Mouse (Mus musculus) lung, postnatal 14 days (tissue): ENCODE measurements around the gene Lrig3.

ENCODE experiments used
- DNase-seq: peaks from one replicate; pipeline ENCODE4 v3.0.0; 2021

The Lrig3 gene

DNA sequence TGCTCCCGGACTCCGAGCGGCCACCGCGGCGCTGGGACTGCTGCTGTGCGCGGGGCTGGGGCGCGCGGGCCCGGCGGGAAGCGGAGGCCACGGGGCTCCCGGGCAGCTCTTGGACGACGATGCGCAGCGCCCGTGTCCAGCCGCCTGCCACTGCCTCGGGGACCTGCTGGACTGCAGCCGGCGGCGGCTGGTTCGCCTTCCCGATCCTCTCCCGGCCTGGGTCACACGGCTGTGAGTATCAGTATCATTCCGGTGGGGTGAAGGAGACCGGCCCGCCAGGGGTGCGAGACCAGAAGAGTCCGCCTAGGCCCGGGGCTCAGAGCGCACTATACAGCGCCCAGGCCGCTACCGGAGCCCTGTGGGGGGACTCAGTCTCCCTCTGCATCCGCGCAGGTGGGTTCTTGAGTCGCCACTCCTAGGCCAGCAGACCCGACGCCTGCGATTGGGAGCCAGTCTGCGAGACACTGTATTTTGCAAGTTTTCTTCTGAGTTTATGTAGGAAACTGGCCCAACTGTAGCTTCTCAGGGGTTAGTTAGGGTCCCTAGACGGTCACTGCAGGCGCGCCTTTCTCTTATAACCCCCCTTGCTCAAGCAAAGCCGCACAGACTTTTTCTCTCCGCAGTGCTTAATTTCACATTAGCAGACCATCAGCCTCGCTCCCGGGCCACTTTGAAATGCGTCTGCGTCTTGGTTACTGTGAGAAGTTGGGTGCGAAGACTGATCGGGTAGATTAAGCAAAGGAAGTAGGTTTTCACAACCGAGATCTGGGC lies 698 bp downstream of the Lrig3 start:
- peak; percentile 42 for DNase-seq

DNA sequence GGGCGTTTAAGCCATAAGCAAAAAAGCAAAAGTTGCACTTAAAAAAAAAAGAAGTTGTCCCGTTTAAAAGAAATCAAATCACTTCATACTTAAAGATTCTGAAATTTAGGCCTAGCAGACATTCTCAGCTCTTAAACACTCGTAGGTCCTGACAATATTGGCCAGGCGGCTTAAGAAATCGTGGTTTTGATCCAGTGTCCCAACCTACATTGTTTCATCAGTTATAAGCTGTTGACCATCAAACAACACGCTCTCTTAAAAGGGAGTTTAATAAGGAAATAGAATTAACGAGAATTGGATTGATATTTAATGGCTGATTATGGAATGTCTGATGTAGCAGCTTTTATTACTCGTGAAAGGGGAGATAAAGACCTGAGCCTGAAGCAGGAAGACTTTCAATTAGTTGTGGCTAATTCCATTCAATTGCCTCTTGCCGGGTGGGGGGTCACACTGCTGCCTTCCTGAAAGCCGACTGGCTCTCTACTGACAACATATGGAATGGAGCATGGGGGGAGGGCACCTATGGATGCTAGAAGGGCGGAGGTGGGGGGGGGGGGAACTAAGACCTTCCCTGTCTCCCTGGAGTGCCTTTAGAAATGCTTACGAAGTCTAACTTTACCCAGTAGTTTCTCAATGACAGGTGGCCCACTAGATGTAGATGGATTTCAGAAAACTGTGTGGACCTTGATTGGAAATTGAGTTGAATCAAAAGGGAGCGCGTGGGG lies 1.6 kb downstream of the Lrig3 start:
- no peak for DNase-seq

DNA sequence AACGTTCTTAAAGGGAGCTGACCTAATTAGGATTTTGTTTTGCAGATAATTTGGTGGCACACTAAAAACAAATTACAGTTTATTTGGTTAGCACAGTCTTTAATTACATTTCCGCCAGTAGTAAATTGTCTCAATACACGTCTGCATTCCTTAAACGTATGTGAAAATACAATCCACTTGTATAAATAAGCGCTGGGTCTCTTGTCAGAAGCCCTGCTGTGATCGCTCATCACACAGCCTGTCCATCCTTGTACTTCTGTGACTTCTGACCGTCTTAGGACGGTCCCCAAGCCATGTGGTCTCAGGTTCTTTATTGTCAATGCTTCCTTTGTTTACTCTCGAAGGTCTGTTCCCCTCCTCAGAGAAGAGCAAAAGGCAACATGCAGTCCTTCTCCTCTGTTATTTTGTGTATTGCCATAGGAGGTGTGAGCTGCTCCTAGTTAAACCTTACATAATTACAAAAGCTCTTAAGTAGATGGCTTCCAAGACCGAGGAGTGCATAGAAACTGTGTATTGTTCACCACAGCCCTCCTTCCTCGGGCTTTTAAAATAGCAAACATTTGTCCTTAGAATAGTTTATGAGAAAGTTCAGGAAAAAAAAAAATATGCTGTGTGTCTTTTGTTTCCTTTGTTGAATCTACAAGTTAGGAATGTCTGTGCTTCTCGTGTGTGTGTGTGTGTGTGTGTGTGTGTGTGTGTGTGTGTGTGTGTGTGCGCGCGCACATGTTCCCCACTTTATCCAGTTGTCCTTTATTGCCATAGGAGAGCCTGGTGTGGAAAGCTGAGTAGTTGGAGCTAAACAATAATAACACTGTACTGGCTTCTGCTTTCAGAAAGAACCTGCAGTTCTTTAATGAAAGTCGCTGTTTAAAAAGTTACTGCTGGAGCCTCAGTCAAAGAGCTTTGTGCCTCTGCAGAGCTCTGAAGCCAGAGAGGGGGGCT lies 2.5 kb downstream of the Lrig3 start:
- DNase-seq: no peak

DNA sequence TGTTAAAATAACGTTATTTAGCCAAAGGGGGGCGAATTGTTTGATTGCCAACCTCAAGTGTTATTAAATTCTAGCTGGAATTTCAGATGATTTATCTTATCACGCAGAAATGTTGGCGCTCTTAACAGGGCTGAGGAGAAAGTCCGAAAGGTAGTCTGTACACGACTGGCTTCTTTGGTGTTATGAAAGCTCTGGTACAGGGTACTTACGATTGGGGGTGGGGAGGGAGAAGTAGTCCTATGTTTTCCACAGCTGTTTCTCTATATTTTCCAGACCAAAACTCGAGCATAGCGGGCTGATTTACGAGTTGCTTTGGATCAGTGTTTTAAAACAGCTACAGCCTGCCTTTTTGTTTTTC lies 3.1 kb downstream of the Lrig3 start:
- DNase-seq: no peak

DNA sequence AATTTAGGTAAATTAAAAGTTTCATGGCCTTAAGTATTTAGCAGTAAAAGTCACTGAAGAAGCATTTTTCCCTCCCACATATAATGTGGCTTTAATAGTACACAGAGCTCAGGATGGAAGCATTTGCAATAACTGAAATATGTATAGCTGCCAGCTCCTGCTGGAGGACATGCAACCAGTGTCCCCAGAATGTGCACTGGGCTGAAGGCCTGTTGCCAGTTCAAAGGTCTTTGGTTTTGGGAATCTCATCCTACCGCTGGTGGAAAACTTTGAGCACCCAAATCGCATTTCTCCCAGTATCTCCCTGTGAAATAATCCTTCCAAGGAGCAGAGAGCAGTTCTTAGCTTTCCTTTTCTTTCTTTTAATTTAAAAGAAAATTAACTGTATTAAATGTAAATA lies 4.1 kb downstream of the Lrig3 start:
- no peak for DNase-seq

DNA sequence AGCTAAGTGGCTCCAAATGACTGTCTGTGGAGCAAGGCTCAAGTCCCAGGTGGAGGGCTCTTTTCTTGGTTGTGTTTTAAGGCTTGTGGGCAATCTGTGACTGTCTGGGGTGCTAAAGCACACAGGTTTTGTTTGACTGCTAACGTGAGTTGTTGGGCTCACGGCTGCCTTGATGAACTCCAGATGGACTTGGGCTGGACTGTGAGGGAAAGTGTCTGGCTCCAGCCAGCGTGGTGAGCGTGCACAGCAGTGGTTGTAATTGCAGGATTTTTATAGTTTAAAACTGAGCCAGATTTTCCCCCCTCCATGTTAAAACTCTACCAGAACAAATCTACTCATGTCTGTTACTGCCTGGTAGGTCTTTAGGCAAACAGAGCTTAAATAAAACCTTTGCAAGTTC lies 4.5 kb downstream of the Lrig3 start:
- DNase-seq: no peak

DNA sequence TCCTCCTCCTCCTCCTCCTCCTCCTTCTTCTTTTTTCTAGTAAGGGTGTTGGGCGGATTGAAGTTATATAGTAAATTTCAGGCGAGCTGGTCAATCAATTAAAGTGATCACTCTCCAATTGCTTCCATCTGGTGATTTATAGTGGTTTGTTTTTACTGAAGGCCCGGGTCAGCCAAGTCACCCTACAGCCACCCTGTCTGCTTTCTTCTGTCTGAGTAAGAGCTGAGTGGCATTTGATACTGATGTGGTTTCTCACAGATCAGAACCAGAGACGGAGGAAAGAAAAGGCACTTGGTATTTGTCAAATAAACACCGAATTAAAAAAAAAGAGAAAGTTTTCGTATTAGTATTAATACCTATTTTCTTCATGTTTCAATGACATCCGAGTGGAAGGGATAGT lies 7.8 kb downstream of the Lrig3 start:
- DNase-seq: no peak

DNA sequence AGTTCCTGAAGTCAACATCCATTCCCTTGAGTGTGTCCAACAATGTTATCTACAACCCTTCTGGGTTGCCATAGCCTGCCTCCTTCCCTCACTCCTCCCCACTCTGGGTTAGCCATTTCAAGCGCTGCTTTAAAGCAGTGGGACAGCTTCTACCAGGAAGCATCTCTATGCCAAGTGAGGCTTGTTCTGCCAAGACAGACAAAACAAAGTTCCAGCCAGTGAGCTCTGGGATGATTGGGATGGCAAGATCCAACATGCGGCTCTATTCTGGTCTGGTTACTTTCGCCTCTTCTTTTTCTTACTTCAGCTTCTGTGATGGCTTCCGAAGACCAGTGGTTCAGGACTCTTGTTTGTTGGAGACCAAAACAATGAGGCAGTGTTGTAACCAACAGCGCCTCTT lies 16.0 kb downstream of the Lrig3 start:
- DNase-seq: no peak

DNA sequence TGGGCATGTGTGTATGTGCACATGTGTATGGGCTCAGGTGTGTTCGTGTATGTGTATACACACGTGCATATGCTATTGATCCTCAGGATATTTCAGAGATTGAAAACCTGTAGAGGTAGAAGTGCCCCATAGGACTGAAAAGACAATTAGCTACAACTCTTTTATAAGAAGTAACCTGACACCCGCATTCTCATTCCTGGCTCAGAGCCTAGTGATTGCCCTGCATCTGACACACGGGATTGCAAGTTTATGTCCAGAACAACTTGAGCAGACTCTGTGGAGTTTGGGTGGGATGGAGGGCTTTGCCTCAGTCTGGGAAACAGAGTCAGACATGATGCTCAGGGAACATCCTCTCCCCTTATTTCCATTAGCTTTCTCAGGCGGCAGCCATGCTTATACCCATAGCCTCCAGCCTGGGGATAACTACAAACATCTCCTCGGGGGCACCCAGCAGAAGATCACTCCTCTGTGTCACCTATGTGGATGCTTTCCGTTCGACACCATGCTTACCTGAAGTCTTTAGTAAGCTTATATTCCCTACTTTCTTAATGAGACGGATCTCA lies 18.6 kb downstream of the Lrig3 start:
- no peak for DNase-seq

DNA sequence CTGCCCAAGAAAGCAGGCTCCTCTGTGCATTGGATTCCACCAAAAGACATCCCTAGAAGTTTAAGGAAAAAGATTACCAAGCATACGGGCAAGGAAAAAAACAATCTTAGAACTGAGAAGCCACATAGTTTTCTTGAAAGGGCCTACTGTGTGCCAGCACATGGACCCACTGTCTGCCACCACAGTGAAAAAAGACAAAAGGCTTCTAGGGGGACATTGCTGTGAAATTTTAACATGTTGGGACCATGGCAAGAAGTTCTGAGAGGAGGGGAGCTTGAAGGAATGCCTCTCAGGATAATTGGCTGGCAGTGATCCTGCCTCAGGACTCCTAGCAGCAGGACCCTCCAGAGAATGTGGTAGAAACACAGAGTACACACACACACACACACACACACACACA lies 19.8 kb downstream of the Lrig3 start:
- no peak for DNase-seq

DNA sequence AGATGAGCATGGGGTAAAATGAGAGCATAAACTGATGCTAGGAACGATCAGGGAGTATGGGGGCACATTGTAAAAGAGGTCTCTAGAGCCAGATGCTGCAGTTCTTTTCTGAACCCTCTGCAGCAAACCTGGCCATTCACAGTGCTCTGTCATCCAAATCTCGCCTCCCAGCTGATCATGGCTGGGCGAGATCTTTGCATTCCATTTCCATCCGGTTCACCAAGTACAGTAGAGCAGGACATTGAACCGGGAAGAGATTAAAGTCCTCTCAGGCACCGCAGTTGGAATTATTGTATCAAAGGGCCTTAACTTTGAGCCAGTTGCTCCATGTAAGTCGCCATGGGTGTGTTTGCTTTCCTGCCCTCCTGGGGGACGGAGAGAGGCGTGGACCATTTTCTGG lies 20.5 kb downstream of the Lrig3 start:
- DNase-seq: no peak

DNA sequence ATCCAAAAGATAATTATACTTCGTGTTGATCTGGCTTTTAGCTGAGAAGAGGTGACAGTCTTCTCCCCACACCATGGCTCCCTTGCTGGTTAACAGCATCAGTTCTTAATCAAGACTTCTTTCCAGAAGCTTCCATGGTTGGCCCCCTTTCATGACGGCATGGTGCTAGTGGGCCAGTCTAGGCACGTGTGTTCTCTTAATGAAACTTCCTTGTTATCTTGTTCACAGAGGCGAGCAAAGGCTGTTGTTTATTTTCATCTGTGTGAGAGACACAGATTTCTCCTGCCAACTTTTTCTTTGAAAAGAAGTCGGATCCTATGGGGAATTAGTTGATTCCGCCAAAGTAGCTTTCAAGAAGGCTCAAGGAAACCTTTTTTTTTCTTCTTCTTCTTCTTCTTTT lies 21.3 kb downstream of the Lrig3 start:
- DNase-seq: no peak

DNA sequence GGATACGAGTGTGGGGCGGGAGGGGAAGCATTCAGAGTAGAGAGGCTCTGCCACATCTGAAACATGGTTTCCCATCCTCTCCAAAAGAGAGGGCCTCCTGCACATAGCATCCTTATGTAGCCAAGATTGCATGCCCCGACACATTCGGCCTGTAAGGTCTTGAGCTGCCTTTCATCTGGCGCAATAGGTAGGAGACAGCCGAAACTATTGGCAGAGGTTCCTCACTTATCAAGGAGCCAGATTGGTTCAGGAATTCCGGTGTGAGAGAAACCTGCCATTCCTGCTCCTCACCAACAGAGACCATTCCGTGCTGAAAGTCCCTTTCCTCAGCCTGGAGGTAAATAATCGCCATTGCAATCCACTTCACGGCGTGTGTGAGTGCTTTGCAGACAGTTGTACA lies 22.1 kb downstream of the Lrig3 start:
- no peak for DNase-seq

DNA sequence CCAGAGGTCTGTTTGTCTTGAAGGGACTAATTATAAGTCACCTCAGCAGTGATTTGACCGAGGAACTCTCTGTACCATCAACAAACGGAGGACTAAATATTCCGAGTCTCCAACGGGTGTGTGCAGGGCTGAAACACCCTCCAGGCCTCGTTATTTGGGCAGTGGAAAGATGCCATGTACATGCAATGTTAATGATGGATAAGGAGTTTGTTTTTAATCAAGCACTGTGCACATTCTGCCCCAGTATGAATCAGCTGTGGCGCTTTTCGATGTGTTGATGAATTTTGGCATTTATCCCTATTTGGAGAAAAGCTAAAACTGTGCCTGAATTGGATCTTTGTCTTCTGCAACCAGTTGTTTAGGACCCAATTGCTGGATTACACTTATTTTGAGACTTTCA lies 23.9 kb downstream of the Lrig3 start:
- no peak for DNase-seq

DNA sequence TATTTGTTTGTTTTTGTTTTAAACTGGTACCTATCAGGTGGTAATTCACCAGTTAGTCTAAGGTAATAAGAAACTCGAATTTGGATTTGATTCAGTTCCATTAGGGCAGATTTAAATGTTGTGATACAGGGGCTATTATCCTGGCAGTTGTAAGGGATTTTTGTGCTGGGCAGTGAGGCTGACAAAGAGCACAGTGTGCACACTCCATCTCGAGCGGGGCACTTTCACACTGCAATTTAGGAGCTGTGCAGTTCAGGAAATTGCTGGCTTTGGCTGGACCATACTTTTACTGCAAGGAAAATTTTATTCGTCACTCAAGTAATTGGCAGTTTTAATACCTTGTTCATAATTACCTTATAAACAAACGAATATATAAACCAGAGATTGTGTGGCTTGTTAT lies 24.4 kb downstream of the Lrig3 start:
- no peak for DNase-seq

DNA sequence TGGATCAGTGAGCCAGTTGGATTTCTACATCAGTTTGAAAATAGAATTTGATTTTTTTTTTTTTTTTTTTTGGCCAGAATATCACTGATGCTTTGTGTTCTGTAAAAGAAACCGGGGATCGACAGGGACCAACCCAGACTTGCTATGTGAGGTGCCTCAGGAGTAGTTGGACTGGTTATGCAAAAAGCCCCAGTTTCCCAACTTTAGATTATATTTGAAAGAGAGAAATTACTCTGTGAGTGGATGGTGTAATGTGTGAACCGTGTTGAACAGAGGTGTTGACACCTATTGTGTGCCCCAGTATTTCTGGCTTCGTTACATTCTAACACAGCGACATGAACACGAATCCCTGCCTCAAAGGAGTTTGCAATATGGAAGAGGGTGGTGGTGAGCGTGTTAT lies 25.9 kb downstream of the Lrig3 start:
- DNase-seq: no peak

DNA sequence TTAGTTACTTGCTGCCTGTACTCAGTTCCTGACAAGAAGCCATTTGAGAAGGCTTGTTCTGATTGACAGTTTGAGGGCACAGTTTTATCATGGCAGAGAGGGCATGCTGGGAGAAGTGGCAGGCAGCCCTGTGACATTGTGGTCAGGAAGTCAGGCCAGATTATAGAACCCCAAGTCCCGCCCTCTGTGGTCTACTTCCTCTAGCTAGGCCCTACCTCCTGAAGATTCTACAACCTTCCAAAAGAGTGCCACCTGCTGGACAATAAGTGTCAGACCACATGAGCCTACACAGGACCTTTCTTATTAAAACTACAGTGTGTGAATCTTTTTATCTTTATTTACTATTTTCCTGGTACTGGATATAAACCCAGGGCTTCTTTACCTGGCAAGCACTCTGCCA lies 28.9 kb downstream of the Lrig3 start:
- peak; percentile 42 for DNase-seq

DNA sequence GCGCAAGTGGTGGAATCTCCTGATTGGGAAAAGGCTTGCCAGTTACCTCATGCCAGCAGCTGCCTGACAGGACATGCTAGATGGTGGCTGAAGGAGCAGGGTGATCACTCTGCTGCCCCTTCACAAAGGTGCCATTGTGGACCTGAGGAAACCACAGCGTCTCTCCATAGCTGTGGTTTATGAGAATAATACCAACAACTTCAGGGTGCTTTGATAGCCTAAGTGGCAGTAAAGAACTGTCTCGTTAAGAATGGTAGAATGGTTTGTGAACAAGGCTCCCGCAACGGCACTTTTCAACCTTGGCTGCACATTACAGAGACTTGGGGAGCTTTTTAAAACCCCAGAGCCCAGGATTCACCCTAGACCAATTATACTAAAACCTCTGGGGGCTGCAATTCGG lies 29.7 kb downstream of the Lrig3 start:
- no peak for DNase-seq

DNA sequence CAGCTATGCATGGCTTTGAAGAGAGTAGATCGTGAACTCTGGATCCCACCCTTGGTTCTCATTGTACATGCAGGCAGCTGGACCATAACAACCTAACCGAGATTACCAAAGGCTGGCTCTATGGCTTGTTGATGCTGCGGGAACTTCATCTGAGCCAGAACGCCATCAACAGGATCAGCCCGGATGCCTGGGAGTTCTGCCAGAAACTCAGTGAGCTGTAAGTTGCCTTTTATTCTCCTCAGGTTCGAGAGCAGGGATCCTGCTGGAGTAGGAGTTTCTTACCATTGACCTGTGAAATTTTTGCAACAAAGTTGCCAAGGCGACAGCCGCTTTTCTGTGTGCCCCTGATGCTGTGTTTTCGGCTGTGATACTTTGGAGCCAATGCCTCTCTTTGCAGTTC lies 31.0 kb downstream of the Lrig3 start:
- no peak for DNase-seq

DNA sequence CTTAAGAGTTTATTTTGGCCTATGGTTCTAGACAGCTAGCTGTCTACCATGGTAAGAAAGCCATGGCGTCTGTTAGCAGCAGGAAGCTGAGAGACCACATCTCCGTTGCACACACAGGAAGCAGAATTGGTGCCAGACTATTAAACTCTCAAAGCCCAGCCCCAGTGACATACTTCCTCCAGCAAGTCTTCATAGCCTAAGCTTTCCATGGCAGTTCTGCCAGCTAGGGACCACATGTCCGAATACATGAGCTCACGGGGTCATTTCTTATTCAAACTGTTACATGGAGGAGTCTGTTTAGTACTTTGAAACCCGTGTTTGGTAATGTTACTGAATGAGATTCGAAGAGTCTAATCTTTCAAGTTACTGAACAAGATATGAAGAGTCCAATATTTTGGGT lies 33.6 kb downstream of the Lrig3 start:
- DNase-seq: no peak

DNA sequence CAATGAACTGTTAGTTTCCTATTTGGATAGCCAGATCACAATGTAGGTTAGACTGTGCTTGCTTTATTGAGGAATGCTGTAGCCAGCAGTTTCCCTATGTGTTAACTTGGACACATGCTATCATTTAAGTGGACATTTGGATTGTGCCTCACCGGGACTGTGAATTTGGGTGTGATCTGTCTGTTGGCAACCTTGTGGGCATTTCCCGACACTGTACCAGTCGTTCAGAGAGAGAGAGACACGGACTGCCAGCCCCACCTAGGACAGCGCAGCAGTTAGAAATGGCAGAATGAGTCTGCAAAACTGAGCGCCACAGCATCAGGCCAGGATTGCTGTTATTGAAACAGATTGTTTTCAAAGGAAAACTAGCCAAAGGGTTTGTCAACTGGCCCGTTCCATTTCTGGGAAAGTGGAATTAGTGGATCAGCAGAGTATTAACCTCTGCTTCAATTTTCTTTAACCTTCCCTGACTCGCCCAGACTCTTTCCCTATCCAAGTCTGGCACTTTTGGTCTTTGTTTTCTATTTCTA lies 35.0 kb downstream of the Lrig3 start:
- DNase-seq: no peak

DNA sequence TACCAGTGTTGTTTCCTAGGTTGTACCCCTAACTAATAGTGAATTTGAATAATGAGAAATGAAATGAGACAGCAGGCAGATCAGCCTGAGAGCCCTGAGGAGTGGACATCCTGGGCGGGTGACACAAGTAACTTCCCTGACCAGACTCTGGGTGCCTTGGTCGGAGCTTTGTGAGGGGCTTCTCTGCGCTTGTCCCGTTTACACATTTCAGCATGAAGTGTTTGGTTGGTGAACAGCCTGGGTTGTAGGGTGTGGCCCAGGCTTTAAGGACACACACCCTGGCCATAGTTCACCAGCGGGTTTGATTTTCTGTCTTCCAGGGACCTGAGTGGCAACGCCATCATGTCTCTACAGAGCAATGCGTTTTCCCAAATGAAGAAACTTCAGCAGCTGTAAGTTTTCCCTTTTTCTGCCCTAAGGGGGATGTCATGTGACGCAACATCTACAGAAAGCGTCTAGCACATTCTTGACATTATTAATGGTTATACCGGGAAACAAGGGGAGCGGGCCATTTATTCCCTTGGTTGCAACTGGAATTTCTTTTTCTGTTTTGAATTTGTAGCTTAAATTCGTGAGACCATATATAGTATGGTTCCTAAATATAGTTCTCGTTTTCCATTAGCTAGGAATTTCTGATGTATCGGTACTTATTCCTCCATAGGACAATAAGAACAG lies 36.2 kb downstream of the Lrig3 start:
- no peak for DNase-seq
